Mouse (Mus musculus): ENCODE data around the gene Srgap2.
A peak's percentile ranks its signal among the peaks of the same experiment; 100 is the strongest.

Srgap2 gene

DNA sequence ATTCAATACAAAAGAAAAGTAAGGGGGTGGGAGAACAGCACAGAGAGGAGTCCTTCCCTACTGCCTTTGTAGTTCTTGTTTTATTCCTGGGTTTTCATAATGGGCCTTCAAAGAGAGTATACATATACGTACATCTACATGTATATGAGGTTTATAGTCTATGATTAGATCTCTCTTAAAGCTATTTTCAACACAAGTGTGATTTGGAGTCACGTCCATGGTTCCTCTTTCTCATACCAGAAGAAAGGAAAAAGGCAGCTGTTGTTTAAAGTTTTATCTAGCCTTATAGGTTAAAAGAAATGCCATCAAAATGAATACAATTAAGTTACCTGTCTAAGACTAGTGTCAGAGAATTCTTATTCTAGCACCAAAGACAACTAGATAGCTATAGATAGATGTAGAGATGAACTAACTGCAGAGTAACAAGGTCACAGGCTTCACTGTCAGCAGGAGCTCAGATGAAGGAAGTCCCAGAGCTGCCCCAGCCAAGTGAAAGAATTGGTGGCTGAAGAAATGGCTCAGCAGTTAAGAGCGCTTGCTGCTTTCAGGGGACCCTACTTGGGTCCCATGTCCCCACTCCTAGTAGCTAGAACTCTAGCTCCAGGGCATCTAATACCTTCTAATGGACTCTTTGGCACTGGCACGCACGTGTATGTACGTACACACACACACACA lies 63.1 kb downstream of the Srgap2 start:
- DNase-seq: no peak

GRCm38 (mm10) chr1:131462541-131463067 lies 64.5 kb downstream of the Srgap2 start:
- no peak for DNase-seq

DNA sequence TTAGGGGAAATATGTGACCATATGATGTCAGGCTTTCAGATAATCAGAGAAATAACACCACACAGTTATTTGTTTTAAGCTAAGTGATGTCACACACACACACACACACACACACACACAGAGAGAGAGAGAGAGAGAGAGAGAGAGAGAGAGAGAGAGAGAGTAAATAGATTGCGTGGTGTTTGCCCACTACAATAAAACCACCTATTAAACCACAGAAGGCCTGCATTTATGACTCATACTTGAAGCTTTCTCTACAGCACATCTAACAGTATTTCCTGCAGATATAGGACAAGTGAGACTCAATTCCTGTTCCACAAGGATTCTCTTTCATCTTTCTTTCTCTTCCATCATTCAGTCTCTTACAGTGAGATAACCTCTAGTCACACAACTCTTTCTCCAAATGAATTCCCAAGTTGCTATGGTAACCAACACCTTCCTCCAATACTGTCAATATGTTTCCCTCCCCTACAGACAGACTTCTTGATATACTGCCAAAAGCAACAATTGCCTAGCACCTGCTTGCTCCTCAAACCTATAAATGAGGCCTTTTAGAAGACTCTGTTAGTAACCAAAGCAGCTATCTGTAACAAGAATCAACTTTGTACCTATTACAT lies 66.1 kb downstream of the Srgap2 start:
- DNase-seq: no peak

- DNase-seq: no peak
Measured at GRCm38 (mm10) chr1:131455355-131455890, 71.7 kb downstream of the Srgap2 start.

- peak; percentile 23 for DNase-seq
Measured at GRCm38 (mm10) chr1:131454386-131454785, 72.8 kb downstream of the Srgap2 start.

DNA sequence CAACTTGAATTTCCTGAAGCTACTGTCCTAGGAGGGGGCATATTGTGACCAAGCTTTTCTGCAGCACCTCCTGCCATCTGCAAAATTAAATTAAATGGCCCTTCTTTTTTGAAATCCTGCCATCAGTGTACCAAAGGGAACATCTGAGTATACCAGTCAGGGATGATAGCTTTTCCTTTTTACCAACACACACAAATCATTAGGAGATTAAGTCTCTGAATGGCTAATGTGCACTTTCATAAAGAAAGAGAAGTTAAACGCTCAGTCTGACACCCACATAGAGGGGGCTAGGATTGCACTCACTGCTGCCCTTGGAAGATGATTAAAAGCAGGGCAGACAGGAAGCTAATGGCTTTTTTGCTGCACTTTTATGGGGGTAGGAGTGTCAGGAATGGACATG lies 73.8 kb downstream of the Srgap2 start:
- DNase-seq: no peak

DNA sequence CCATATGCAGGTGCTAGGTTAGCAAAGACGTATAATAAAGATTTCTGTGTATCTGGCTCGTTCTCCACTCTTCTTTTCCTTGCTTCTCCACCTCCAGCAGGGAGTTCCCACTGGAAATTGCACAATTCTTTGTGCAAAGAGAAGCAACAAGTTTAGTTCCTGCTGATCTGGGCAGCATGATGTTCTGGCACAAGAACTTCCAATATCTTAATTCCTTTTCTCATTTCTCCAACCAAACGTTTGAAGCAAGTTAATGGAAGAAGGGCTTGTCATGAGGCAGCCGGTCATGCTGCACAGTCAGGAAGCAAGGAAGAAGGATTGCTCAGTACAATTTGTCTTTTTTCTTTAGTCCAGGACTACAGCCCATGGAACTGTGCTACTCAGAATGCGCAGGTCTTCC lies 78.8 kb downstream of the Srgap2 start:
- no peak for DNase-seq

- peak; percentile 85 for DNase-seq
Measured at GRCm38 (mm10) chr1:131447333-131447732, 79.8 kb downstream of the Srgap2 start.

GRCm38 (mm10) chr1:131446577-131446976 lies 80.6 kb downstream of the Srgap2 start:
- DNase-seq: no peak

DNA sequence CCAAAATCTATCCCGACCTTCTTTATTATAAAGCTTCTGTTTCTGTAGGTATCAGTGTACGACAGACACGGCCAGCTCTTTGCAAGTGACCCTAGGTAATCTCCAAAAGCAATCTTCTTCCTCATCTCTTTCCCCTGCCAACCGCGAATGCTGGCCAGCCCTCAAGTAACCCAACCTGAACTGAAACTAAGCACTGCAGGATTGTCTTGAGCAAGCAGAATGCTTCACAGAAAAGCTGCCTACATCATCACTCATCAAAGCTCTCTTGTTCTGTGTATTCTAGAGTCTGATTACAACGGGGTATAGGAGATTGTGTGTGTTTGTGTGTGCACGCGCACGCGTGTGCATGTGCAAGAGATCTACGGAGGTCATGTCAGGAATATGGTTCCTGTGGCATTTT lies 88.6 kb downstream of the Srgap2 start:
- DNase-seq: no peak

GRCm38 (mm10) chr1:131437975-131438374 lies 89.2 kb downstream of the Srgap2 start:
- no peak for DNase-seq

DNA sequence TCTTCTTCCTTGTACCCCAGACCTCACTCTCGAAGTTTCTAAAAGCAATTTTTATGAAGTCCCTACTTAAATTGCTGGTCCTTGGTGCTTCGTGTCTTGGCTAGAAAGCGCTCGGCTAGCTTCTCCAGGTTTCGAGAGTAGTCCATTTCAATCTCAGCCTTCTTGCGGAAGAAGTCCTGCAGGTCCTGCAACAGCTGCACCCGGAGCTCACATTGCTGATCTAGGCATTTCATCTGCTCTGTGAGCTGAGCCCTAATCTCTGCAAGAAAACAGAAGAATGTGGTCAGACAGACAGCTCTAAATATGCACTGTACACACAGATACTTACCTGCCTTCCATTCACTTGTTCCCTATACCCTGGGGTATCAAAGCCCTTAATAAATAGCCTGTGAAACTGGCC lies 90.5 kb downstream of the Srgap2 start:
- DNase-seq: no peak

GRCm38 (mm10) chr1:131431456-131432246 lies 95.5 kb downstream of the Srgap2 start:
- no peak for DNase-seq

- DNase-seq: no peak
Measured at GRCm38 (mm10) chr1:131427140-131427821, 99.9 kb downstream of the Srgap2 start.

GRCm38 (mm10) chr1:131423061-131423460 lies 104.1 kb downstream of the Srgap2 start:
- no peak for DNase-seq

DNA sequence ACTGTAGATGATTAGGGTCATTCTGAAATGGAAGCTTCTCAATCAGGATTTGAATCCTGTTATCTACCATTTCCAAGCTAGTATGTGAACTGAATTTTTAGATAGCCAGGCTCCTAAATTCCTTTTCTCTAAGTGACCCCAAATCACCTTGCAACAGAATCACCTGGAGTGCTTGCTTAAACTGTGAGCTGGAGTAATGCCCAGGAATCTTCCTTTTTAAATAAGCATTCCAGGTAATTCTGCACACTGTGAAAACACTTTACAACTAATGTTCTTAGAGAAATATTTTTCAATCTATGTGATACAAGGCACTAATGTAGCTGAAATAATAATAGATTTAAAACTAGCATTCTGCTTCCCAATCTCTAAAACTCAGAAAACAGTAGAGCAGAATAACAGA lies 106.0 kb downstream of the Srgap2 start:
- no peak for DNase-seq

DNA sequence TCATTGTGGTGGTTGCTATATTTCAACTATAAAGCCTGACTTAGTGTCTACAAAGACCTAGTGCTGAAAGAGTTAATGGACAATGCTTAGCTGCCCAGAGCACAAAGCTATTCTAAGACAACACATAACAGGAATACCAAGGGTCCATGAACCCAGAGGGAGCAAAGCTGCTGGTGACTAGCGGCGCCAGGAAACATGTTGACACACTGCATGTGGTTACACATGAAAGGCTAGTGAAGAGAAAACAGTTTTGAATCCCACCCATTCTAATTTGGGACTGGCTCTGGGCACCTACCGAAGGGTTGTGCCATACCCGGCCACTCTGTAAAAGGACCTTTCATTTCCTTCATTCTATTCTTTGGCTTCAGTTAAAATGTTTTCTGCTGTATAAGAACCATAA lies 106.5 kb downstream of the Srgap2 start:
- no peak for DNase-seq

- peak; percentile 17 for DNase-seq
Measured at GRCm38 (mm10) chr1:131419307-131419706, 107.8 kb downstream of the Srgap2 start.

- no peak for DNase-seq
Measured at GRCm38 (mm10) chr1:131417821-131418660, 109.1 kb downstream of the Srgap2 start.

DNA sequence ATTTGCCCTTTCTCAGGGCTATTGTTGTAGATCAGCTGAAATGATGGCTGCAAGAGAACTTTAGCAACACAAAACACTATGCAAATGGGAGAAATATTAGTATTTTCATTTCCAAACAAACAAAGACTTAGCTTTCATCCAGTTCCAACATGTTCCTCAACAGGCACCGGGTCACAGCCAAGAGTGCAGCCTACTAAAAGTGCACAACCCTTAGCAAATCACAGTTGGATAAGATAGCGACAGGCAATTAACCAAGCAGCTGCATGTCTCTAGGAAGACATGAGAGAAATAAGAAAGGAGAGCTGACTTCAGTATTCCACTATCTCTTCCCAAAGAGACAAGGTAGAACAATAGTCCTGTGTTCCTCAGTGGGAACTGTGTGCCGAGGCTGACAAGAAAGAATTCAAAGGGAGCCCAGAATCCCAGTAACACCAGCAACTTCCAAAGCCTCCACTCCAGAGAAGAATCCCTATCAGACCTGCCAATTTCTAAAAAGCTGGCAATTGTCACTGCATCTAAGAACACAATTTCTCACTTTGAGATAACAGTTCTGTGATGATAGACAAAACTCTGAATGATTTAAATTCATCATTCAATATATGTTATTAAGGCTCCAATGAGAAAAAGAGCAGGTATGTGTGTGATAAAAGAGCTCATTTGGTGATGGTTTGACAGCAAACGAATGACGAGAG lies 109.9 kb downstream of the Srgap2 start:
- no peak for DNase-seq

- DNase-seq: no peak
Measured at GRCm38 (mm10) chr1:131403567-131403966, 123.6 kb downstream of the Srgap2 start.

Measured in liver (tissue).